8 mouse cellular contexts compared by ENCODE assay signal in the genomic region with DNA sequence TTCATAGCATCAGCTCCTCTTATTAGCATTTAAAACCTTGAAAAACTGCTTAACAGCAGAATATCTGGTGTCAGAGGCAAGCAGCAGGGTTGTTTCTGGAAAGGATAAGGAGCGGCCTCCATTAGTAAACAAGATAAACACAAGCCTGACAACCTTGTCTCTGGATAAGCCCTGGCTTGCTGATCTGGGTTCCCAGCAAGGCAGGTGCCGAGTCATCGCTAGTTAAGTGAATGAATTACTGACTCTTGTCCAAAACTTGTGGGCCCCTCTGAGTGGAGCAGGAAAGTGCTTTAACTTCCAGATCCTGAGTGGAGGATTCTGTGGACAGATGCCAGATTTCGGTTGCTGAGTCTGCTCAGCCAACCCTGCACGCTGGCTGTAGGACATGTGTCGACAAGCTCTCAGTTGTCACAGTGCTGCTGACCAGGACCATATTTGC.
DNase-seq lines count a peak whose midpoint lies in the region; ATAC-seq and TF ChIP-seq lines count a peak whose summit lies in the region.

No protein-coding gene starts in this region.

- no peak overlapping the region for H3K4me3 ChIP-seq in embryonic fibroblast, embryonic 13.5 days (ENCODE audit: insufficient read depth, low read length)
- H3K4me3 ChIP-seq in kidney, embryonic 16.5 days (ENCODE audit: low read length) = no peak overlapping the region

- intact Hi-C loops in left cerebral cortex, postnatal 4 days (cut with DNase I) = loop anchor here (2.0 to 10.0 kb wide), 2 partner anchors 178 to 262 kb away; a partner anchor contains a TSS

- no peak overlapping the region for H3K9ac ChIP-seq in kidney, embryonic 16.5 days (replicated peaks; ENCODE audit: low read length)

- DNase-seq in left cerebral cortex, postnatal 4 days = peak; percentile 33
- DNase-seq in left cerebral cortex, adult 11 months (ENCODE audit: low spot score) = no peak
- DNase-seq in lung, postnatal 10 days = peak; percentile 76
- no peak for DNase-seq in cerebellum, adult 9-10 months
- no peak for DNase-seq in layer of hippocampus, postnatal 36 days
- no peak for DNase-seq in adrenal gland, adult 8-10 months

- no peaks in the 10 kb centered on the region for H3K36me3 ChIP-seq in kidney, embryonic 16.5 days (ENCODE audit: insufficient read depth, low read length)

- 34% methylated on average over 6 of the region's 6 CpGs for WGBS in kidney, embryonic 16.5 days

- H3K4me2 ChIP-seq in kidney, embryonic 16.5 days (replicated peaks; ENCODE audit: low read depth, low read length) = no peak overlapping the region

- H3K27ac ChIP-seq in embryonic fibroblast, embryonic 13.5 days (ENCODE audit: insufficient read depth, low read length) = peak overlapping the region; percentile 7; the same call in 1 of the 2 replicates
- H3K27ac ChIP-seq in kidney, embryonic 16.5 days (ENCODE audit: low read length) = peak overlapping the region; percentile 87; the same call in 1 of the 2 replicates

- TF ChIP-seq POLR2A in embryonic fibroblast, embryonic 13.5 days (IDR thresholded peaks at IDR 0.05; ENCODE audit: low read depth, low read length) = no peak

- ATAC-seq in kidney, embryonic 16.5 days (ENCODE audit: low FRiP score, low TSS enrichment) = no peak

- no peaks in the 10 kb centered on the region; the same call in 1 of the 2 replicates for H3K4me1 ChIP-seq in embryonic fibroblast, embryonic 13.5 days (ENCODE audit: control insufficient read depth, insufficient read depth, low read length)
- peaks cover 41% of the 10 kb centered on the region for H3K4me1 ChIP-seq in kidney, embryonic 16.5 days (ENCODE audit: insufficient read depth, low read length)

- H3K27me3 ChIP-seq in kidney, embryonic 16.5 days (ENCODE audit: insufficient read depth, low read length) = no peaks in the 10 kb centered on the region

- no peaks in the 10 kb centered on the region for H3K9me3 ChIP-seq in kidney, embryonic 16.5 days (ENCODE audit: low read length)

- TF ChIP-seq CTCF in embryonic fibroblast, embryonic 13.5 days (IDR thresholded peaks at IDR 0.05; ENCODE audit: borderline replicate concordance, insufficient read depth, low read length) = no peak

Comparison
In these comparisons a context has a peak if more than half of its experiments do, and no peak if none do; other contexts are left out.
1. DNase-seq: peak in left cerebral cortex, postnatal 4 days (single experiment) and lung, postnatal 10 days (single experiment); none in left cerebral cortex, adult 11 months (single experiment), cerebellum, adult 9-10 months (single experiment), layer of hippocampus, postnatal 36 days (0 of 2) and adrenal gland, adult 8-10 months (single experiment).